Mouse (Mus musculus) lung, embryonic 14.5 days (tissue): ENCODE measurements at regions not wholly inside any gene's neighbourhood (a gene's known extent, or its start where the extent isn't known, plus 50 kb on each side); places are given as distances from the start of the nearest gene placed in this dataset.

Source experiments
- ATAC-seq: fragments of 200-750 bp; cut with Nextera tagmentation; 2 replicates; pipeline ENCODE4 v1.8.0; 2017; ENCODE audit warnings: mild to moderate bottlenecking, moderate TSS enrichment, moderate library complexity; ENCODE audit not compliant: insufficient read depth
- DNase-seq: peaks from one replicate; pipeline ENCODE4 v3.0.0-alpha.2; 2015
- H3K27ac ChIP-seq: fragments of 300-500 bp; sonication (generic); 2 replicates; pipeline ENCODE4 v1.5.1; 2014; ENCODE audit warnings: low read depth, mild to moderate bottlenecking, moderate library complexity
- H3K27me3 ChIP-seq: fragments of 300-500 bp; sonication (generic); 2 replicates; pipeline ENCODE4 v1.6.1; 2014; ENCODE audit warnings: low read length, control low read depth; ENCODE audit not compliant: insufficient read depth
- H3K36me3 ChIP-seq: fragments of 300-500 bp; sonication (generic); 2 replicates; pipeline ENCODE4 v1.6.1; 2014; ENCODE audit warnings: control low read depth; ENCODE audit not compliant: insufficient read depth
- H3K4me1 ChIP-seq: fragments of 300-500 bp; sonication (generic); 2 replicates; pipeline ENCODE4 v1.6.1; 2014; ENCODE audit warnings: antibody characterized with exemption, control low read depth; ENCODE audit not compliant: insufficient read depth
- H3K4me2 ChIP-seq: fragments of 300-500 bp; sonication (generic); 2 replicates; pipeline ENCODE4 v1.6.1; 2014; ENCODE audit warnings: mild to moderate bottlenecking
- H3K4me3 ChIP-seq: fragments of 300-500 bp; sonication (generic); 2 replicates; pipeline ENCODE4 v1.5.1; 2014; ENCODE audit warnings: low read depth, low read length
- H3K9ac ChIP-seq: fragments of 300-500 bp; sonication (generic); 2 replicates; pipeline ENCODE4 v1.6.1; 2014
- H3K9me3 ChIP-seq: fragments of 300-500 bp; sonication (generic); 2 replicates; pipeline ENCODE4 v1.6.1; 2016; ENCODE audit warnings: low read depth, low read length, control low read depth
- CTCF ChIP-seq: IDR thresholded peaks from 2 replicates; pipeline ENCODE4 v1.5.1; 2016; ENCODE audit warnings: antibody characterized with exemption, low read depth
- WGBS: fragments of 180-500 bp; shearing (Covaris S2); extraction: QIAGEN DNeasy Blood & Tissue Kit; methylation state at CpG from one replicate; pipeline ENCODE4 v1.1.7; 2014; 5-methylcytosine and 5-hydroxymethylcytosine counted together

- ATAC-seq (peak; percentile 64), DNase-seq (peak; percentile 43)
- H3K9me3 ChIP-seq = no peaks in the 10 kb centered on the region
- H3K4me3 ChIP-seq = no peak overlapping the region
- no peaks in the 10 kb centered on the region for H3K36me3 ChIP-seq
- H3K27ac ChIP-seq = no peak overlapping the region
- H3K9ac ChIP-seq = no peak overlapping the region
- no peak for TF ChIP-seq CTCF
- H3K4me1 ChIP-seq = peaks cover 8% of the 10 kb centered on the region
- H3K27me3 ChIP-seq = no peaks in the 10 kb centered on the region
- H3K4me2 ChIP-seq = no peak overlapping the region
- WGBS = 23% methylated on average over 9 of the region's 9 CpGs
Measured at GRCm38 (mm10) chr11:31812215-31812614, 59.8 kb upstream of the Cpeb4 start.

GRCm38 (mm10) chr11:31814616-31815015, 57.4 kb upstream of the Cpeb4 start:
- no peak overlapping the region for H3K27ac ChIP-seq
- H3K27me3 ChIP-seq = no peaks in the 10 kb centered on the region
- H3K36me3 ChIP-seq = no peaks in the 10 kb centered on the region
- no peaks in the 10 kb centered on the region for H3K9me3 ChIP-seq
- no peak for TF ChIP-seq CTCF
- H3K4me2 ChIP-seq = no peak overlapping the region
- no peak for ATAC-seq
- WGBS = 71% methylated on average over 4 of the region's 4 CpGs
- peaks cover under 1% of the 10 kb centered on the region; the same call in 1 of the 2 replicates for H3K4me1 ChIP-seq
- DNase-seq = no peak
- no peak overlapping the region for H3K9ac ChIP-seq
- H3K4me3 ChIP-seq = no peak overlapping the region

- H3K36me3 ChIP-seq = no peaks in the 10 kb centered on the region
- DNase-seq (no peak), ATAC-seq (no peak)
- no peak overlapping the region for H3K9ac ChIP-seq
- WGBS = 63% methylated on average over 12 of the region's 12 CpGs
- no peak overlapping the region for H3K27ac ChIP-seq
- no peaks in the 10 kb centered on the region for H3K9me3 ChIP-seq
- H3K4me3 ChIP-seq = no peak overlapping the region
- no peak for TF ChIP-seq CTCF
- H3K4me2 ChIP-seq = no peak overlapping the region
- H3K27me3 ChIP-seq = no peaks in the 10 kb centered on the region
- H3K4me1 ChIP-seq = no peaks in the 10 kb centered on the region
Measured at GRCm38 (mm10) chr11:31815855-31816488, 56.0 kb upstream of the Cpeb4 start.

- ATAC-seq (no peak), DNase-seq (no peak)
- TF ChIP-seq CTCF = no peak
- H3K9ac ChIP-seq = no peak overlapping the region
- 71% methylated on average over 7 of the region's 7 CpGs for WGBS
- H3K36me3 ChIP-seq = no peaks in the 10 kb centered on the region
- no peaks in the 10 kb centered on the region for H3K27me3 ChIP-seq
- H3K4me3 ChIP-seq = no peak overlapping the region
- no peak overlapping the region for H3K27ac ChIP-seq
- H3K4me1 ChIP-seq = no peaks in the 10 kb centered on the region
- H3K9me3 ChIP-seq = no peaks in the 10 kb centered on the region
- no peak overlapping the region for H3K4me2 ChIP-seq
Measured at GRCm38 (mm10) chr11:31818032-31818431, 54.0 kb upstream of the Cpeb4 start.

- Histone ChIP-seq H3K4me2 (no peak overlapping the region), H3K4me1 (no peaks in the 10 kb centered on the region), H3K27me3 (no peaks in the 10 kb centered on the region), H3K9me3 (no peaks in the 10 kb centered on the region), H3K36me3 (no peaks in the 10 kb centered on the region), H3K4me3 (no peak overlapping the region), H3K9ac (no peak overlapping the region), H3K27ac (no peak overlapping the region)
- WGBS = 69% methylated on average over 4 of the region's 4 CpGs
- DNase-seq (no peak), ATAC-seq (no peak)
- no peak for TF ChIP-seq CTCF
Measured at GRCm38 (mm10) chr11:31819964-31820363, 52.0 kb upstream of the Cpeb4 start.

- no peak for TF ChIP-seq CTCF
- ATAC-seq (peak; percentile 74), DNase-seq (peak; percentile 58)
- Histone ChIP-seq H3K27me3 (no peaks in the 10 kb centered on the region), H3K4me1 (no peaks in the 10 kb centered on the region), H3K27ac (no peak overlapping the region), H3K4me3 (no peak overlapping the region), H3K4me2 (no peak overlapping the region), H3K9ac (no peak overlapping the region), H3K36me3 (no peaks in the 10 kb centered on the region), H3K9me3 (no peaks in the 10 kb centered on the region)
- WGBS = 42% methylated on average over 12 of the region's 12 CpGs
Measured at GRCm38 (mm10) chr11:31821479-31822411, 50.3 kb upstream of the Cpeb4 start.
